Mouse (Mus musculus) adrenal gland, postnatal 0 days (tissue): ENCODE data around the gene Slc25a24. TPM values are rescaled to one million over a fixed set of nuclear protein-coding genes. Genes with fewer than 3 reads are reported as not detected.

Source experiments
- polyA plus RNA-seq: library from polyadenylated mRNA; unstranded; fragments of >200 nt; fragmentation: Nextera tagmentation; extraction: Ambion mirVana; gene quantifications from 2 replicates; pipeline ENCODE4 v1.2.1, GENCODE M21; 2015

Slc25a24 gene
- 14.8 and 18.6 TPM in 2 replicates for polyA plus RNA-seq

DNA sequence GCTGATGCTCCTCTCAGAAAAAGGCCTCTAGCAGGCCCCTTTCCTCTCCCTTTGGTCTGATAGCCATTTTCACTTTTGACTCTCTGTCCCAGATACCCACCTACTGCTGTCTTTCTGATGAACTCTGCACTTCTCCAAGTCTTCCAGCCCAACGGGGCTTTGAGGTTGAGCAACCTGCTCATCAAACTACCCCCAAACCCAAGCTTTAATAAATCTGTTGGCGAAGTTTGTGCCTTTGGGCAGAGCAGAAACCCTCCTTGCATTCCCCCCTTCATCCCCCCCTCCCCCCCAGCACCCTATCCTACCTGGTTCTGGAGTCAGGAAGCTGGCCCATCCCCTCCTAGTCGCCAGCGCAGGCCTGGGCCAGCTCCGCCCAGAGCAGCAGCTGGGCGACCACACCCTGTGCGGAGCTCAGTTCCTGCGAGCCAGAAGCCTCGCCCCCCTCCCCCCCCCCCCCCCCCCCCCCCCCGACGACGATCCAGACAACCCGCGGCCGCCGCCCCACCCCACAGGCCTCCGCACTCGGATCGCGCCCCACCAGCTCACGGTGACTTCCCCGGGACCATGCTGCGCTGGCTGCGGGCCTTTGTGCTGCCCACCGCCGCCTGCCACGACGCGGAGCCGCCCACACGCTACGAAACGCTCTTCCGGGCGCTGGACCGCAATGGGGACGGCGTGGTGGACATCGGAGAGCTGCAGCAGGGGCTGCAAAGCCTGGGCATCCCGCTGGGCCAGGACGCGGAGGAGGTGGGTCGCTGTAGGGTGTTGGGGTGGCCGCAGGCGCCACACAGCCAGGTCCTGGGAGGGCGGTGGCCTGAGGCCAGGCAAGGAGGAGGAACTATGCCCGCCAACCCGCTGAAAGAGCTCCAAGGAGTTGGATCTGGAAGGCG is at the start of gene Slc25a24:
Gene Slc25a24, plus strand, starts transcription at position 509 of the 890 bp plus-strand sequence.

DNA sequence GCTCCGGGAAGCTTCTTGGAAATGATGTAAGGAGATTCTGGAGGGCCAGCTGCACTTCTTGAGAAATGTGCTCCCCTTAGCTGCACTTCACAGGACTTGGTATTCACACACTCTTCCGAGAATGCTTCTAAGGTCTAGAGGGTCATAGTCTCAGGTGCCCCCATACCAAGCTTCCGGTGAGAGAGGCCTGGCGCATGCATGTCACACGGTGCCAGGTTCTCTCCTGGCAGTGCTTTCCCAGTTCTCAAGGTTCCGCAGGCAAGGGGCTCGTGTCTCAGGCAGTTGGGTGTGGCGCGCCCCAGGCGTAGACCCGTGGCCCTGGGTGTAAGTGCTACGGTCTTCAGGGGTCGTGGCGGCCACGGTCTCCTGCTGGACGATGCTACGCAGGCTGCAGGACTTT is 42.8 kb upstream of the Slc25a24 start, which contains the start of gene Slc25a54:
Gene Slc25a54, plus strand, starts transcription at position 301 of the 400 bp plus-strand sequence.

Other genes starting within 250 kb of the Slc25a24 start
- gene Fndc7, start 233.1 kb upstream of the Slc25a24 start, polyA plus RNA-seq, result 0.82 and 1.4 TPM in 2 replicates
- 24.2 and 37.2 TPM in 2 replicates for gene Prpf38b, start 211.4 kb upstream of the Slc25a24 start, polyA plus RNA-seq
- gene Henmt1, start 183.3 kb upstream of the Slc25a24 start, polyA plus RNA-seq, result 0.88 TPM in 1 of 2 replicates, not detected in the other
- gene Gm9857, start 182.7 kb upstream of the Slc25a24 start, polyA plus RNA-seq, result not detected in 2 replicates
- gene Fam102b, start 95.5 kb upstream of the Slc25a24 start, polyA plus RNA-seq, result 12.4 and 25.9 TPM in 2 replicates
- gene Slc25a54, start 42.7 kb upstream of the Slc25a24 start, polyA plus RNA-seq, result not detected in 2 replicates
- 4.1 and 4.4 TPM in 2 replicates for gene Vav3, start 217.5 kb downstream of the Slc25a24 start, polyA plus RNA-seq